Mouse (Mus musculus): ENCODE measurements around the gene Scn4b.

Scn4b gene

GRCm38 (mm10) chr9:45125211-45125610, 13.0 kb upstream of the Scn4b start:
- peak; percentile 86 for DNase-seq (ENCODE audit: low read depth, low spot score)

GRCm38 (mm10) chr9:45126941-45127340, 11.3 kb upstream of the Scn4b start:
- DNase-seq (ENCODE audit: low read depth, low spot score), result no peak

GRCm38 (mm10) chr9:45130119-45130518, 8.1 kb upstream of the Scn4b start:
- DNase-seq (ENCODE audit: low read depth, low spot score), result no peak

- peak; percentile 58 for DNase-seq (ENCODE audit: low read depth, low spot score)
Observed at GRCm38 (mm10) chr9:45133484-45134310, 4.5 kb upstream of the Scn4b start.

GRCm38 (mm10) chr9:45136442-45137169, 1.6 kb upstream of the Scn4b start:
- DNase-seq (ENCODE audit: low read depth, low spot score), result no peak

GRCm38 (mm10) chr9:45139082-45139481, 887 bp downstream of the Scn4b start:
- DNase-seq (ENCODE audit: low read depth, low spot score), result no peak

- DNase-seq (ENCODE audit: low read depth, low spot score), result no peak
Observed at GRCm38 (mm10) chr9:45140945-45141344, 2.8 kb downstream of the Scn4b start.

- no peak for DNase-seq (ENCODE audit: low read depth, low spot score)
Observed at GRCm38 (mm10) chr9:45142686-45143085, 4.5 kb downstream of the Scn4b start.

- peak; percentile 83 for DNase-seq (ENCODE audit: low read depth, low spot score)
Observed at GRCm38 (mm10) chr9:45145533-45146266, 7.5 kb downstream of the Scn4b start.

- peak; percentile 64 for DNase-seq (ENCODE audit: low read depth, low spot score)
Observed at GRCm38 (mm10) chr9:45146267-45146597, 8.0 kb downstream of the Scn4b start.

GRCm38 (mm10) chr9:45150933-45151332, 12.7 kb downstream of the Scn4b start:
- DNase-seq (ENCODE audit: low read depth, low spot score), result no peak

GRCm38 (mm10) chr9:45153361-45153760, 15.2 kb downstream of the Scn4b start:
- DNase-seq (ENCODE audit: low read depth, low spot score), result no peak

GRCm38 (mm10) chr9:45167903-45168302, 29.7 kb downstream of the Scn4b start:
- DNase-seq (ENCODE audit: low read depth, low spot score), result no peak

- no peak for DNase-seq (ENCODE audit: low read depth, low spot score)
Observed at GRCm38 (mm10) chr9:45170150-45170549, 32.0 kb downstream of the Scn4b start.

- DNase-seq (ENCODE audit: low read depth, low spot score), result peak; percentile 63
Observed at GRCm38 (mm10) chr9:45171073-45171610, 32.9 kb downstream of the Scn4b start.

- no peak for DNase-seq (ENCODE audit: low read depth, low spot score)
Observed at GRCm38 (mm10) chr9:45173475-45173874, 35.3 kb downstream of the Scn4b start.

- no peak for DNase-seq (ENCODE audit: low read depth, low spot score)
Observed at GRCm38 (mm10) chr9:45179282-45179681, 41.1 kb downstream of the Scn4b start.

- no peak for DNase-seq (ENCODE audit: low read depth, low spot score)
Observed at GRCm38 (mm10) chr9:45181770-45182169, 43.6 kb downstream of the Scn4b start, which contains the start of gene BC049352. Gene BC049352, plus strand, starts transcription at chr9:45182007.

GRCm38 (mm10) chr9:45182521-45182920, 44.3 kb downstream of the Scn4b start:
- DNase-seq (ENCODE audit: low read depth, low spot score), result no peak

- DNase-seq (ENCODE audit: low read depth, low spot score), result no peak
Observed at GRCm38 (mm10) chr9:45183266-45183665, 45.1 kb downstream of the Scn4b start.

GRCm38 (mm10) chr9:45185250-45185649, 47.1 kb downstream of the Scn4b start:
- no peak for DNase-seq (ENCODE audit: low read depth, low spot score)
